Mouse (Mus musculus) skeletal muscle tissue, adult 2 months (tissue): Measurements from ENCODE around the gene Sgsm2.

Experiments
- DNase-seq: peaks from one replicate; pipeline ENCODE4 v3.0.0-alpha.2; 2012; ENCODE audit warnings: low read depth, low spot score

Sgsm2 gene

DNA sequence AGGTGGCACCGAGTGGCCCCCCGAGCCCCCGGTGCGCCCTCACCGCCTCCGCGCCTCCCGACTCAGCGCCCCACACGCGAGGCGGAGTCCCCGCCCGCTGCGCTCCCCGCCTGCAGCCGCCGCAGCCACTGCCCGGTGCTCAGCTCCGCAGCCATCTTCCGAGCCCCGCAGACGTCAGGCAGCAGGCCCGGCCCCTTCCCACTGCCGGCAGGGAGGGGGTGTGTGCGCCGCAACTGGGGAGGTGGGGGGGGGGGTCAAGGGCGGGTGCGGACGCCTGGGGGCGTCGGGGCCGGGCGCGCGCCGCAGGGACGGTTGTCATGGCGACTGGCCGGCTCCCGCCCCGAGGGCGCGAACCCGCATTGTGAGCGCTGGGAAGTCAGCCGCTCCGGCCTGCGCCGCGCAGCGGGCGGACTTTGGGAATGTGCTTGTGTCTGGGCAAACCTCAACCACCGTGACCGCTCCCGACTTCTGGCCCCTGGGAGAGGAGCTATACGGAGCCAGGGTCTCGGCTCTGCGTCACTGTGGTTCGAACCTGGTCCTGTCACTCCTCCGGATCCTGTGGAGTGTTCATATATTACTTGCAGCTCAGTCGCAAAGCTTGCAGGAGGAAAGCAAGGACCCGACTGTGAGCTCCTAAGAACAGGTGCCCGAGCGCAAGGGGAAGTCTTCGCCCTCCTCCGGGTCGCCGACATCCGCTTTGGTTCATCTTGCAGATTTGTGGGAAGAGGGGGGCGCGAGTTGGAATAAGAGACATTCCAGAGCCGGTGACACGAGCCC, at the start of gene Sgsm2:
Sgsm2 (minus strand) TSS at position 160 of the 777 bp plus-strand sequence.
- peak; percentile 50 for DNase-seq

DNA sequence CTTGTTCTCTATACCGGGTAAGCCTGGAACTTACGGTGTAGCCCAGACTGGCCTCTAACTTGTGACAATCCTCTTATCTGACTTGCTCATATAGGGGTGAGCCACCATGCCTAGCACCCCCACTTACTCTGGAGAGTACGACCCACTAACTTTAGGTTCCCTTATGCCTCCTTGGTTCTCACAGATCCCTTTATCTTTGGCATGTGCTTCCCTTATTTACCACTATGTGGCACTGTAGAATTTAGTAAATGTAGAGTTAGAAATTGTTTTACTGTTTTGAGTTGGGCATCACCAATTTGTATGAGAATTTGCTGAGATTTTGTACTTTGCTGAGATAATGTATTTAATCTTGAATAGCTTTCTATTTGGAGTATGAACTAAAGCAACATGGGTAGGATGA, 49.5 kb upstream of the Sgsm2 start:
- DNase-seq: no peak

DNA sequence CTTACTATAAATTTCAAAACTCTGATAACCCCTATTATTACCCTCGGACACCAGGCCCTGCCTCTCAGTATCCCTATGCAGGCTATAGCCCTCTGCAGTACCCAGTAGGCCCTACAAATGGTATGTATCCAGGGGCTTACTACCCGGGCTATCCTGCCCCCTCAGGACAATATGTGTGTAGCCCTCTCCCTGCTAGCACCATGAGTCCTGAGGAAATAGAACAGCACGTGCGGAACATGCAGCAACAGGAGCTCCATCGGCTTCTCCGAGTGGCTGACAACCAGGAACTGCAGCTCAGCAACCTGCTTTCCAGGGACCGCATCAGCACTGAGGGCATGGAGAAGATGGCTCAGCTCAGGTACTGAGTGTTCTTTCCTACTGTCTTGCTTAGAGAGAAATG, 33.5 kb upstream of the Sgsm2 start:
- no peak for DNase-seq

DNA sequence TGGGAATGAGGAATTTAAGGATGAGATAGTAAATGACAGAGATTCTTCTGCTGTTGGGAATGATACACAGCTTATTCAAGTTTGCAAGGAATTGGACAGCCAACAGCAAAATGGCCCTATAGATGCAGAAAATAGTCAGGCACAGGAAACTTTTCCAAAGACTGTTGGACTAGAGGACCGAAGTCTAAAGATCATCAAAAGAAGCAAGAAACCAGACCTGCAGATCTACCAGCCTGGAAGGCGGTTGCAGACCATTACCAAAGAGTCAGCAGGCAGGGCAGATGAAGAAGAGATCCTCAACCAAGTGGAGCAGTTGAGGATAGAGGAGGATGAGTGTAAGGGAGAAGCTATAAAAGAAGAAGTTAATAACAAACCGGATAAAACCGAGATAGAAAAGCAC, 32.3 kb upstream of the Sgsm2 start:
- DNase-seq: no peak

DNA sequence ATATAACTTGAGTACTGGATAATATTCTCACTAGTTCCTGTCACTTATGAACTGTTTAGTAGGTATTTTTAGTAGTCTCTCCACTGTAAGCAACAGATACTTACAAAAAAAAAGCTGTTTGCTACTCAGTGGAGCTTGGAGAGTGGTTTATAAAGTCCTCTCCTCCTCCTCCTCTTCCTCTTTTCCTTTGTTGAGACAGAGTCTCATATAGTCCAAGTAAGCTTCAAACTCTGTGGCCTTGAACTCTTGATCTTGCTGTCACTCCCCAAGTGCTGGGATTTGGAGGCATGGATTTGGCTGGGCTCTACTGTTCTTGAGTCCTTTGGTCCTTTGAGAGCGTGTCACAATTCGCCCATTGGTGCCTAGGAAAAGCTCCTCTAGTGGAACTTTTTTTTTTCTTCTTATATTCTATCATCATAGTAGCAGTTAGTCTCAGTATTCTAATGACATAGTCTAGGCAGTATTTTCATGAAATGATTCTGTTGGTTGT, 30.4 kb upstream of the Sgsm2 start:
- DNase-seq: no peak

DNA sequence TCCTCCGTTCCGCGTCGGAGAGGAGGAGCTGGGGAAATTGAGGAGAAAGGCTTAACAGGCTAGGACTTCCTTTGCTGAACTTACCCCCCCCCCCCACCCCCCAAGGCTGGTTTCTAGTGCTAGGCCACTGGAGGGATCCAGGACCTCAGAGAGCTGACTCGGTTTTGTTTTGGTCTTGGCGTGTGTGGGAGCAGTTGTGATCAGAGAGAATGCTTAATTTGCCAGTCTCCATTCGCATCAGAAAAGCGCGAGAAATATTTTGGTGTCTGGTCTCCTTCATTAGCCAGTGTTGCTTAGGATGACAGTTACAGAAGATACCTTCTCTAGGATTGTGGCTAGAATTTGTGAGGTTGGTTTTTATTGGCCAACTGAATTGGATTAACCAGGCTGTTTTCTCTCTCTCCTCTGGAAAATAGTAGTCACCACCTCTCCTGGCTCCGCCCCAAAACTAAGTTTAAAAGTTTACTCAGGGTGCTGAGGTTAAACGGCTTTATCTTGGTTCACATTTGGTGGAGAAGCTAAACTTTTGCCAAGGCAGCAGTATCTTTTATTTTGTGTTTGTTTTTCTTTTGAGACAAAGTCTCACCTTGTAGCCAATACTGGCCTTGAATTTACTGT, 29.6 kb upstream of the Sgsm2 start:
- DNase-seq: peak; percentile 30

DNA sequence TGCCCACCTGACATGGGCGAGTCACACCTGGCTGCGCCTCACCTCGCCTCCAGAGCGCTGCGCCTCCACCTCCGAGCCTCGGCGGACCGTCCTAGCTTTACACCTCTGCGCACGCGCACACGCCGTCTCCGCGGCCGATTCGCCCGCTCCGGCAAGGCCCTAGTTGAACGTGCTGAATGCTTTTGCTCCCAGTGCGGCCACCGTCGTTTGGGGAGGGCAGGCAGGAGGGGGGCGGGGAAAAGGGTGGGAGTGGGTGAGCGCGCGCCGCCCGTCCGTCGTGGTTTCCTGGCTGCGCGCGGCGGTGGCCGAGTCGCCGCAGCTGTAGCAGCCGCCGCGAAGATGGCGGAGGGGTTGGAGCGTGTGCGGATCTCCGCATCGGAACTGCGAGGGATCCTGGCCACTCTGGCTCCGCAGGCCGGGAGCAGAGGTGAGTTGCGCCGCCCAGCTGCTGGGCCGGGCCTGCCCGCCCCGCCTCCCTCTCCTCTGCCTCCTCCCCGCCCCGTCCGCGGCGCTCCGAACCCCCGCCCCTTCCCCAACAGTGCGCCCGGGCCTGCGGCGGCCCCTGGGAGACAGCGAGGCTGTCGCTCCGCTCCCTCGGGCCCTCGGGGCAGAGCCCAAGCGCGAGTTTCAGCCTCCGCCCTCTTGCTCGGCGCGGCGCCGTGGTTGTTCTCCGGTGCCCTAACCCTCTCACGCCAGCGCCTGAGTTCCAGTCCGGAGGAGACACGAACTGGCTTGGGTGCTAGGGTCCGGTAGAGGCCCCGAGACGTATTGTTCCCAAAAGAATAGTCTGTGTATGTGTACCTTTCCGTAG, 28.9 kb upstream of the Sgsm2 start, which contains the start of the genes Smg6 and Srr:
Smg6 (plus strand) TSS at position 247 of the 811 bp plus-strand sequence.
Srr (minus strand) TSS at position 372 of the 811 bp plus-strand sequence.
- peak; percentile 95 for DNase-seq

DNA sequence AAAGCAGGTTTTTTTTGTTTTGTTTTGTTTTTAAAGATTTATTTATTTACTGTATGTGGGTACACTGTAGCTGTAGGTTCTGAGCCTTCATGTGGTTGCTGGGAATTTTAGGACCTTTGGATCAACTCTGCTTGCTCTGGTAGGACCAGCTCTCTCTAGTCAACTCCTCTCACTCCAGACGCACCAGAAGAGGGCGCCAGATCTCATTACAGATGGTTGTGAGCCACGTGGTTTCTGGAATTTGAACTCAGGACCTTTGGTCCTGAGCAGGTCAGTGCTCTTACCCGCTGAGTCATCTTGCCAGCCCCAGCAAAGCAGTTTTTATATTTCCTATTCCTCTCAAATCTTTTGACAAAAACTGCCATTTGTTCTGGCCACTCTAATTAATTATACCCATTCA, 27.3 kb upstream of the Sgsm2 start:
- no peak for DNase-seq

DNA sequence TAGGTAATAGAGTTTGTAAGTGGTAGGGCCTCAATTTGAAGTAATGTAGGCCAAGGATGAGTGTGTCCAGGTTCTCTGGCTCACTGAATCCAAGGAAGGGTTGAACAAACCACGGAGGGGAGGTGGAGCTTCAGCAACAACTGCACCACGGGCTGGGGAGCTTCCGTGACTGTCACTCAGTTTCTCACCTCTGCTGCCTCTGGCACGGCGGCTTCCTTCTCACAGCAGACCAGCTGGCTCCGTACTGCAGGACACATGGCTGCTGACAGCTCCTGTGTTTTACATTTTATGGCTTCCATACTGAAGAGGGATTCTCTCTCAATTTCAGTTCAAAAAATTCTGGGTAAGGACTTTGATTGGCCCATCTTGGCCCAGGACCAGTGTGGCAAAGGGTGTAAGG, 22.4 kb upstream of the Sgsm2 start:
- DNase-seq: no peak

DNA sequence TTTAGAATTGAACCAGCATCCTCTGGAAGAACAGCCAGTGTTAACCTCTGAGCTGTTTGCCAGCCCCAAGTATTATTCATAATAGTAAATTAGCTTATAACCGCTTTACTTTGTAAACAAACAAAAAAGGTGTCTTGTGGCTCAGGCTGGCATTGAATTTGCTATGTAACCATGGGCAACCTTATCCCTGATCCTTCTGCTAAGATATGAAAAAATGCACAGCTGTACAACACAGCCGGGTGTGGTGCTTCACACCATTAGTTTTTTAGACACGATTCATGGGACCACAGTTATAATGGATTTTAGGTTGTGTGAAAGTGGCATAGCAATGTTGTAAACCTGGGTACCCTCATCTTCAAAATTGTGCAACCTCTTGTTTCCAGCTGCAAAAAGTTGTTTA, 15.6 kb upstream of the Sgsm2 start:
- no peak for DNase-seq

DNA sequence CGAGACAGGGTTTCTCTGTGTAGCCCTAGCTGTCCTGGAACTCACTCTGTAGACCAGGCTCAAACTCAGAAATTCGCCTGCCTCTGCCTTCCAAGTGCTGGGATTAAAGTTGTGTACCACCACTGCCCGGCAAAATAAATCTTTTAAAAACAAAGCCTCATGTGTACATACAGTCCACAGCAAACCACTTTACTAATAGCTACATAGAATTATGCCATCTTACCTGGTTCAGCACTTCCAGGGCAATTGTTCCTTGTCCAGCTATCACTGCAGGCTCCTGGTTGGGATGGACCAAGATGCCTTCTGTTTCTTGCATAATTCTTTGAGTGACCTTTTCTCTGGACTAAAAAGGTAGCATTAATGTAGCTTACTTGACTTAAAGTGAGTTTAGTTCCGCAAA, 13.1 kb upstream of the Sgsm2 start:
- DNase-seq: no peak

DNA sequence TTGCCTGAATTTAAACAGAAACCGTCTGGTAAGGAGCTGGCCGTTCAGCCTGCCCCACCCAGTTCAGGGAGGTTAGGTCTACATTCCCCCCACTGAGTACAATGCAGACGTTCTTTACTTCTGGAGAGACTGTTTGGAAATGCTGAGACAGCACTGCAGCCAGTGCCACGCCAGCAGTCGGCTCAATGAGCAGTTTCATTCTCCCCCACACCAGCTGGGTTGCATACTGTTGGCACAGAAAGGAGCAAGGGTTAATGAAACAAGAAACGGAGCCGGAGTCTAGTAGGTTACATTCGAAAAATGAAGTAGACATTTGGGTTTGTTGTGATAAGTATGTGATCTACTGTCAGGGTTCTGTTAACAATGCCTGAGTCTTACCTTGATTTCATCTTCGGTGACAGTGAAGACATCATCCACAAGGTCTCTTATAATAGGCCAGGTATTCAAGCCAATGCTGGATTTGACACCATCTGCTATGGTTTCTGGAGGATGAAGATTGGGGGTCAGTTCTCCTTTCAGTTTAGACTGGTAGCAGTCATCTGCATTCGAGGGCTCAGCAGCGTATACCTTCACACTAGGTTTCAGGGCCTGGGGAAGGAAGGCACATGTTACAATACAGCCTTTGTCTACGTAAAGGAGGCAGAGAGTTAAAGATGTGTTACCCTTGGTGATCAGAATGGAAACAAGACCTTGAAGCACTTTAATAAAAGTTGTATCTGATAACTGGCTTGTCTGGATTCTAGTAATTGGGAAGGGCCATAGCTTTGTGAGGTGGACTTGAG, 11.9 kb upstream of the Sgsm2 start:
- no peak for DNase-seq

DNA sequence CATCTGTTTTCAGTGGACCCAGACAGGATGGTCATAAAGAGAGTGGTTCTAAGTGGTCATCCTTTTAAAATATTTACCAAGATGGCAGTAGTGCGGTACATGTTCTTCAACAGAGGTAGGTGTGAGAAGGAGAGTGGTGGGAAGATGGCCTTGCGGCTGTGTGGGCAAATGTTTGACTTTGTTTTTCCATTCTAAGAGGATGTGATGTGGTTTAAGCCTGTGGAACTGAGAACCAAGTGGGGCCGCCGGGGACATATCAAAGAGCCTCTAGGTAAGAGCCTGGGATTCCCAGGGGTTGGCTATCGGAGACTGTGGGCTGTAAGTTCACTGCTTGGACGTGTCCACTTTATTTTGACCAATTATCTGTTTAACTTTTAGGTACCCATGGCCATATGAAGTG, 11.0 kb upstream of the Sgsm2 start:
- DNase-seq: no peak

DNA sequence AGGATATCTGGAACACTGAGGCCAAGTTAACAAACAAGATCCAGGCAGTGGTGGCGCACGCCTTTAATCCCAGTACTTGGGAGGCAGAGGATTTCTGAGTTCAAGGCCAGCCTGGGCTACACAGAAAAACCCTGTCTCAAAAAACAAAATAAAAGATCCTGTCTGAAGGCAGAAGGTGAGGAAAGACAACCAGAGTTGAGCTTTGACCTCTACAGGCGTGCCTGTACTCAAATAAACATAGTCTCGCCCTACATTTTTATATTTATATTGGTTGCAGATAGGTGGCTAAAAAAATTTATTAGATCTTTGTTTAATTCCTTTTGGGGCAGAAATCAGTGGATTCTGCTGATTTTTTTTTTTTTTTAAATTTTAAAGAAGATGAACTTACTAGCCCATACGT, 5.6 kb upstream of the Sgsm2 start:
- DNase-seq: no peak

DNA sequence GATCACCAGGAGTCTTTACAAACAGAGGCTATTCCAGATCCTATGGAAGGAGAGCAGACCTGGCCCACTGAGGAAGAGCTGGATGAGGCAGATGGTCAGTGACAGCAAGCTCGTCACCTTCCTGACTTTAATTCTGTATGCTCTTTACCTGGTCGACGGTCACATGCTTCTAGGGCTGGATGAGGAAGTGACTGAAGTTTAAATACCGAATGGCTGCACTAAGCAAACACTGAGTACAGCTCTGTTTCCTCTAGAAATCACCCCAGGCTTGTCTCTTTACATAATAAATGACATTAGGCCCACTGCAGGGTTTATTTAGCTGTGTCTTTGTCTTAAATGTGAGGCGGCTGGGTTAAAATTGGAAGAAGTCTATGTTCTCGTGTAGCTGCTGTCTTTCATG, 4.7 kb upstream of the Sgsm2 start:
- DNase-seq: no peak

DNA sequence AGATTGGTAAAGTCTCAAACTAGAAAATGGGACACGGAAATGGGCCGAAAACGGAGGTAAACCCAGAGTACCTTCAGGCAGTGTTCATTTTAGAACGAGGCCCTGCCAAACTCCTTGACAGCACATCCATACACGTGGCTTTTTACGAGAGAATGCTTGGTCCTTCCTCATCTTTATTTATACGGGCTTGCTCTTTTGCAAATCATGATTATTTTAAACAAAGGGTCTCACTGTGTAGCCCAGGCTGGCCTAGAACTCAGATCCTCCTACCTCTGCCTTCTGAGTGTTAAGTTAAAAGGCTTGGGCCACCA, 1.6 kb upstream of the Sgsm2 start:
- no peak for DNase-seq

DNA sequence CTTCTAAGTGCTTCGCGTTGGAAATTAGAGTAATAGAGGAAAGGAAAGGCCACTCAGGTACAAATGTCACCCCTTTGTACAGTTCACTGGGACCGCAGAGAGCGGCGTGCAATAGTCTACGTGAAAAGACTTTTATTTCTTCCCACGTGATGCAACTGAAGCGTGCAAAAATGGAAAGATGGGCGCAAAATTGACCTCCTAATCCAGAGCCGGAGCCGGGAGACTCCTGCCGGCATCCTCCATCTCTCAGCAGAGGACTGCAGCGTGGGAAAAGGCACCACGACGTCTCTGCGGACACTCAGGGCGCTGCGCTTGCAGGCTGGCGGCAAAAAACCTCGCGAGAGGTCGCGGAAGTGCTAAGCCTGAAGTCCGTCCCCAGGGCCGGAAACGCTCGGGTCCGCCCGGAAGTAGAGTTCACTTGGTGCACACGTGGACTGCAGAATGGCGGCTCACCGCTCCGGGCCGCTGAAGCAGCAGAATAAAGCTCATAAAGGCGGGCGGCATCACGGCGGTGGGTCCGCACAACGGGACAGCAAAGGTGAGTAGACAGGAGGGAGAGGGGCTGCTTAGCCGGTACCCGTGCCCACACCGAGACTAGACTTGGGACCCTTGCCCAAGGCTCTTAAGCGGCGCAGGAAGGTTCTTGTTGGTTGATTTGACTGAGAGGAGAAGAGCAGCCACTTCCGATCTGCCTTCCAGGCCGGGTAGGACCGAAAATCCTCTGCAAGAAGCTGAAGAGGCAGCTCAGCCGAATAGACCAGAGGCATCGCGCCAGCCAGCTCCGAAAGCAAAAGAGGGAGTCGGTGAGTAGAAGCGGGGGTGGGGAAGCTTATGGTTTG, 1.0 kb upstream of the Sgsm2 start, which contains the start of gene Tsr1:
Tsr1 (plus strand) TSS at position 394 of the 839 bp plus-strand sequence.
- DNase-seq: peak; percentile 93

DNA sequence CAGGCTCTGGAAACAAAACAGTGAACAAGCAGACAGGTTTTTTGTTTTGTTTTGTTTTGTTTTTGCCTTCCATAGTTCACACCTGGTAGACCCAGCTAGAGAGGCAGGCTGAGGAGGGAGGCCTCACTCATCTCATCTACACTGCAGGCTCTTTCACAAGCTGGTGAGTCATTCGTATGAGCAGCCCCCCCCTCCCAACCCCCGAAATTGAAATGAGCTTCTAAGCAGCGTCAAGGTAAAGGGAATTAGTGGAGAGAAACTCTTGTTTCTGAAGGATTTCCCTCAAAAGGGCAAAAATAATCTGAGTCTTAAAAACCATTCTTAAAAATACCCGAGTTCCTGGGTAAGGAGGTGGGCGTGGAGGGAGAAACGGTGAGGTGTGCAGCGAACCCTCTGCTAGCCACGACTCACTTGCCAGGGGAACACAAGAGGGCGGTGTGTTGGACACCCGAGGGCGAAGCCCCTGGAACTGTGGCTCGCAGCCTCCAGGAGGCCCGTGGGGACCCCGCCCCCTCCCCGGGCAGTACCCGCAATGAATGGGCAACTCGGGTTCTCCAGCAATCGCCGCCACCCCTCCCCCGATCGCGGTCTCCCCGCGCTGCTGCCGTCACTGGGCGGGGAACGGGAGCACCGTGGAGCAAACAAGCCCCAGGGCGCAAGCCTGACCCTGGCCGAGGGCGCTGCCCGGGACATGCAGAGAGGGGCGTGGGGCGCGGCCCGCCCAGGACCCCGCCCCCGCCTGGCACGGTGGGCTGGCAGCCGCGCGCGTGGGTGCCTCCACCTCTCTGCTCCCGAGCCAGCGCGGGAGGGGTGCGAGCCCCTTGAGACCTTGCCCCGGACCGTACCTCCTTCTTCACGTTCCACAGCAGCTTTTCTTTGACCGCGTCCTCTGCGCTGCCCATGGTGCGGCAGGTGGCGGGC, 620 bp downstream of the Sgsm2 start:
- peak; percentile 18 for DNase-seq

DNA sequence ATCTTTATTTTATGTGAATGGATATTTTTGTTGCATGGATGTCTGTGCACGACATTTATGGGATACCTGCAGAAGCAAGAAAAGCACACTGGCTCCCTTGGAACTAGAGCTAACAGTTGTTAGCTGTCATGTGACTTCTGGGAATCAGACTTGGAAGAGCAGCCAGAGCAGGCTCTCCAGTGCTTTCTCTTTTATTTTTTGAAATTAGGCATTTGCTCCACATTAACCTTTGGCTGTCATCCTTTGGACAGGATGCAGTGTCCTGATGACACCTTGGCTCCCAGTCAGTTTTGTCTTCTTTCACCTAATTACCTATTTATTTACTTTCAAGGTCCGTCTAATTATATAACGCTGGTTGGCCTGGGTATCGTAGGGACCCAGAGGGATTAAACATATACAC, 2.2 kb downstream of the Sgsm2 start:
- DNase-seq: peak; percentile 35

DNA sequence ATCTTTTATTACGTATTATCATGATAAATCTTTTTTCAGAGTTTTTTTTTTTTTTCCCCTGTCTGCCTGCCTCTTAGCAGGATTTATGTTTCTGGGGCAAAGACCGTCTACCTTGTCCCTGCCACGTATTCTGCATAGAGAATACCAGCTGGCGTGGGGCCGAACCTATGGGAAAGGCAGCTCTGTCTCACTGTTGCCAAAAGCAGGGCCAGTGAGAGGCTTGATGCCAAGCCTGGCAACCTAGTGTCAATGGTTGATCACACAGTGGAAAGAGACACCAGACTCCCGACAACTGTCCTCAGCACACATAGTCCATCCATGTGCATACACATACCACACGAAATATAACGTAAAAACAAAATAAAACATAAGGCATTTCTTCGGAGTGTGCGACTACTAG, 13.8 kb downstream of the Sgsm2 start:
- DNase-seq: no peak
